In the genomic region with DNA sequence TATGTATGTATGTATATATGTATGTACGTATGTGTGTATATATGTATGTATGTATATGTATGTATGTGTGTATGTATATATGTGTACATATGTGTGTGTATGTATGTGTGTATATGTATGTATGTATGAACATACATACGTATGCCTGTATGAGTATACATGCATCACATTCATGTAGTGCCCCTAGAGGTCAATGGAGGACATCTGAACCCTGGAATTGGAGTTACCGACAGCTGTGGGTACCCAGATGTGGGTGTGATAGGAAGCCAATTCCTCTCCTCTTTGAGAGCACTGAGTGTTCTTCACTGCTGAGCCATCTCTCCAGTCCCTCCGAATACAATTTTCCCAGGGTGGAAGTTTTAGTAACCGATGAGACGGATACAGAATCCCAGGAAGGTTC, we compare ENCODE assay signal across 22 mouse cellular contexts.
"Had no signal": no experiment of that assay in that cellular context is flagged by ENCODE, and none has a peak within 500 bp of the region (broad histone marks: within the 10 kb centered on the region; RNA-seq: fewer than 3 reads in every experiment).

No protein-coding gene starts in this region.

- DNase-seq: gastrocnemius, adult 2 months; gastrocnemius, postnatal 10 days; gastrocnemius, postnatal 25 days; heart, adult 2 months; heart, postnatal 4 days; kidney, adult 18-20 months; kidney, adult 8-10 months; kidney, postnatal 10 days; kidney, postnatal 25 days; kidney, postnatal 4 days had no signal

- H3K4me2 ChIP-seq: heart, embryonic 11.5 days; heart, embryonic 13.5 days; heart, embryonic 15.5 days; hindbrain, embryonic 12.5 days; hindbrain, embryonic 14.5 days; intestine, embryonic 15.5 days; limb, embryonic 12.5 days had no signal

- H3K4me3 ChIP-seq: gastrocnemius, adult 2 months; heart, adult 2 months; heart, embryonic 13.5 days; heart, embryonic 15.5 days; hindbrain, embryonic 10.5 days; hindbrain, embryonic 12.5 days; intestine, embryonic 15.5 days; layer of hippocampus, adult 2 months; left cerebral cortex, adult 2 months; limb, embryonic 10.5 days; limb, embryonic 12.5 days had no signal

- ATAC-seq: hindbrain, embryonic 16.5 days; intestine, embryonic 15.5 days had no signal

- H3K27me3 ChIP-seq: heart, embryonic 13.5 days; heart, embryonic 15.5 days; hindbrain, embryonic 12.5 days; limb, embryonic 12.5 days had no signal

- H3K9ac ChIP-seq: heart, embryonic 13.5 days; heart, embryonic 15.5 days; hindbrain, embryonic 12.5 days; hindbrain, embryonic 14.5 days; intestine, embryonic 15.5 days; limb, embryonic 12.5 days had no signal

- H3K9me3 ChIP-seq: heart, embryonic 13.5 days; heart, embryonic 15.5 days; hindbrain, embryonic 12.5 days; intestine, embryonic 15.5 days; limb, embryonic 10.5 days had no signal

- H3K36me3 ChIP-seq: heart, embryonic 13.5 days; heart, embryonic 15.5 days; hindbrain, embryonic 10.5 days; hindbrain, embryonic 12.5 days; intestine, embryonic 15.5 days; limb, embryonic 10.5 days; limb, embryonic 12.5 days had no signal

- H3K27ac ChIP-seq: gastrocnemius, adult 2 months; heart, adult 2 months; heart, embryonic 13.5 days; heart, embryonic 15.5 days; hindbrain, embryonic 10.5 days; hindbrain, embryonic 12.5 days; hindbrain, embryonic 14.5 days; intestine, embryonic 15.5 days; layer of hippocampus, adult 2 months; left cerebral cortex, adult 2 months; limb, embryonic 10.5 days; limb, embryonic 12.5 days had no signal
